Mouse (Mus musculus): ENCODE data around the gene Naxe. TPM values are rescaled to one million over a fixed set of nuclear protein-coding genes. Genes with fewer than 3 reads are reported as not detected.

Naxe gene
- total and polyA plus RNA-seq, 3 experiments = 114 to 182 (median 165) TPM

DNA sequence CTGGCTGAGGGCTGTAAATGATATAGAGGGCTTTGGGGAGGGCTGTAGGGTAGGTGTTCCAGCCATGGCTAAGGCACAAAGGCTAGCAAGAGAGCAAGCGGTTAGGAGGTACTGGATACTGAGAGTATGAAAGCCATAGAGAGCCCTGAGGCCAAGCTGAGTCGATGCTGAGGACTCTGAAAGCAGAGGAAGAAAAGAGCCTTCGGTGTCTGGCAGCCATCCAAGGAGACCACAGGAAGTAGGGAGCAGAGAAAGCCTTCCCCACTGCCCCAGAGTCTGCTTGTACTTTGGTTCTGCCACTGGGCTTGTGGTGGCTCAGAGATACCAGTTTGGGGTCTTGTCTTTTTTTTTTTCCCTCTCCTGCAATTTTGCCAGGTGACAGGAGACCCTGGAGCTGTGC is 42.0 kb upstream of the Naxe start:
- Histone ChIP-seq H3K79me2 (ENCODE audit: control insufficient read depth, insufficient read depth, low read length, poor library complexity) (no peaks in the 10 kb centered on the region), H3K4me1 (ENCODE audit: control insufficient read depth in 1 of 2, insufficient read depth in 2 of 2, low read length in 2 of 2) (0 out of 4 replicates have a peak, but pooled peaks cover 0 to 6% of the 10 kb centered on the region in 2 experiments), H3K9me3 (replicated peaks; ENCODE audit: insufficient read depth, low read length) (no peaks in the 10 kb centered on the region), H3K27me3 (ENCODE audit: control insufficient read depth in 1 of 2, insufficient read depth in 2 of 2, low read length in 2 of 2) (no peaks in the 10 kb centered on the region), H3K36me3 (ENCODE audit: control insufficient read depth in 1 of 2, insufficient read depth in 2 of 2, low read length in 2 of 2) (no peaks in the 10 kb centered on the region; a peak in 1 of 4 replicates), H3K9ac (ENCODE audit: control insufficient read depth, low read depth, low read length, poor library complexity, severe bottlenecking) (no peak overlapping the region; the same call in 1 of the 2 replicates), H3K4me3 (ENCODE audit: control insufficient read depth in 1 of 2, insufficient read depth in 1 of 2, low read depth in 2 of 2, low read length in 2 of 2) (no peak overlapping the region), H3K27ac (ENCODE audit: control insufficient read depth, low read depth, low read length) (peak overlapping the region; percentile 6; the same call in 1 of the 2 replicates)
- no peak for TF ChIP-seq GATA1 (IDR thresholded peaks at IDR 0.05; ENCODE audit: low read depth, low read length)
- TF ChIP-seq TBP (IDR thresholded peaks at IDR 0.05; ENCODE audit: low read depth, low read length) = 0 out of 2 replicates have a peak, but pooled peaks have one; percentile 29
- no peak for TF ChIP-seq ZNF384 (IDR thresholded peaks at IDR 0.05; ENCODE audit: low read depth, low read length)
- no peak for TF ChIP-seq CHD1 (IDR thresholded peaks at IDR 0.05; ENCODE audit: low read depth, low read length)
- TF ChIP-seq ZMIZ1 (IDR thresholded peaks at IDR 0.05; ENCODE audit: low read depth, low read length) = no peak
- TF ChIP-seq ZKSCAN1 (IDR thresholded peaks at IDR 0.05; ENCODE audit: low read depth, low read length) = no peak
- TF ChIP-seq GABPA (IDR thresholded peaks at IDR 0.05; ENCODE audit: low read depth, low read length) = no peak
- TF ChIP-seq MYC (IDR thresholded peaks at IDR 0.05; ENCODE audit: low read depth, low read length) = 0 out of 2 replicates have a peak, but pooled peaks have one; percentile 24
- peak; percentile 73 for TF ChIP-seq HCFC1 (IDR thresholded peaks at IDR 0.05; ENCODE audit: low read depth, low read length)
- DNase-seq (ENCODE audit: low read depth, low spot score) = peak; percentile 78

DNA sequence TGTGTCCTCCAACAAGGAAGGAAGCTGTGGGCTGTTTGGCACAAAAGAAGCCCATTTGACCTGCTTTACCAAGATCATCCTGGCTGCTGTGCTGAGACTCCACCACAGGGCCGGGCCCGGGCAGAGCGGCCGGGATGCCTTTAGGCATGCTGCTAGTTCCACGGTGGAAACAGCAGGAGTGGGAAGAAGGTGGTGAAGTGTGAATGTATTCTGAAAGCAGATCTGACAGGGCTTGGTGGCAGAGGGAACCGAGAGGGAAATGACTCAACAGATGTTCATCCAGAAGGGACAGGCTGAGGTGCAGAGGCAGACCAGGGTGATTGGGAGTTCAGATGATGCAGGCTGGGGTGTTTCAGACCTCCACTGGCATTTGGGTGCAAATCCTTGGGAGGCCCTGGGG is 39.4 kb upstream of the Naxe start:
- no peak for TF ChIP-seq EP300 (IDR thresholded peaks at IDR 0.05; ENCODE audit: low read depth in 1 of 2, low read length in 2 of 2)
- no peak for TF ChIP-seq HCFC1 (IDR thresholded peaks at IDR 0.05; ENCODE audit: low read depth, low read length)
- no peak for TF ChIP-seq MXI1 (IDR thresholded peaks at IDR 0.05; ENCODE audit: low read depth, low read length)
- TF ChIP-seq KAT2A (conservative IDR thresholded peaks at IDR 0.05; ENCODE audit: low read depth, low read length) = no peak
- no peak for TF ChIP-seq BHLHE40 (IDR thresholded peaks at IDR 0.05; ENCODE audit: borderline replicate concordance, low read depth, low read length)
- TF ChIP-seq MAX (IDR thresholded peaks at IDR 0.05; ENCODE audit: low read length) = no peak
- no peak for TF ChIP-seq MYB (IDR thresholded peaks at IDR 0.05; ENCODE audit: low read depth, low read length)
- no peak for TF ChIP-seq ZNF384 (IDR thresholded peaks at IDR 0.05; ENCODE audit: low read depth, low read length)
- no peak for TF ChIP-seq TCF12 (IDR thresholded peaks at IDR 0.05; ENCODE audit: low read depth, low read length)
- TF ChIP-seq CHD2 (IDR thresholded peaks at IDR 0.05; ENCODE audit: low read length) = no peak
- no peak for TF ChIP-seq E2F4 (IDR thresholded peaks at IDR 0.05; ENCODE audit: borderline replicate concordance, low read depth, low read length)
- no peak for TF ChIP-seq ZC3H11A (IDR thresholded peaks at IDR 0.05; ENCODE audit: low read depth, low read length)
- TF ChIP-seq NELFE (IDR thresholded peaks at IDR 0.05; ENCODE audit: low read depth, low read length) = no peak
- no peak for TF ChIP-seq TBP (IDR thresholded peaks at IDR 0.05; ENCODE audit: low read depth, low read length)
- no peak for TF ChIP-seq ETS1 (IDR thresholded peaks at IDR 0.05; ENCODE audit: low read depth, low read length)
- Histone ChIP-seq H3K36me3 (ENCODE audit: control insufficient read depth in 1 of 2, insufficient read depth in 2 of 2, low read length in 2 of 2) (no peaks in the 10 kb centered on the region), H3K79me2 (ENCODE audit: control insufficient read depth, insufficient read depth, low read length, poor library complexity) (no peaks in the 10 kb centered on the region), H3K4me3 (ENCODE audit: control insufficient read depth in 1 of 2, insufficient read depth in 1 of 2, low read depth in 2 of 2, low read length in 2 of 2) (no peak overlapping the region), H3K27ac (ENCODE audit: control insufficient read depth, low read depth, low read length) (no peak overlapping the region), H3K27me3 (ENCODE audit: control insufficient read depth in 1 of 2, insufficient read depth in 2 of 2, low read length in 2 of 2) (no peaks in the 10 kb centered on the region), H3K4me1 (ENCODE audit: control insufficient read depth in 1 of 2, insufficient read depth in 2 of 2, low read length in 2 of 2) (0 out of 4 replicates have a peak, but pooled peaks cover 0 to 6% of the 10 kb centered on the region in 2 experiments), H3K9me3 (replicated peaks; ENCODE audit: insufficient read depth, low read length) (no peaks in the 10 kb centered on the region), H3K9ac (ENCODE audit: control insufficient read depth, low read depth, low read length, poor library complexity, severe bottlenecking) (no peak overlapping the region)
- no peak for DNase-seq (ENCODE audit: low read depth, low spot score)

All from MEL (cell line).